Mouse (Mus musculus): ENCODE measurements around the gene Bcl7b. TPM values are rescaled to one million over a fixed set of nuclear protein-coding genes. Genes with fewer than 3 reads are reported as not detected.

Gene Bcl7b
- total RNA-seq, 1 experiment, result 17.5 TPM

DNA sequence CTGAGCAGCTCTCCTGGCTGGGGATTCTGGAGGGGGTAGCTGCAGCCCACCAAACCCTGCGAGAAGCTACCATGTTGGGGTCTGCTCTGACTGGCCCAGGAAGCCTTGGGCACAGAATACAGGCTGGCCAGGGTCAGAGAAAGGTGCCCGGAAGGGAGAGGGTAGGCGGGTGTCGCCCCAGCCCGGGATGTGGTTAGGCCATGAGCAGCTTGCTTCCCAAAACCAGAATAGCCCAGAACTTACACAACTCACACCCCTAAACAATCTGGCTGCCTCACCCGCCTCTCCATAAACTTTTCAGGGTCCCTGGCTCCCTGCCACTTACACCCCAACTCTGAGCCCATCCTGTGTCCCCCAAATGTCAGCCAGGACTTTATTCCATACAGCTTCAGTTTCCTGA, 40.4 kb upstream of the Bcl7b start:
- H3K27ac ChIP-seq (ENCODE audit: insufficient read depth, low read depth, low read length, poor library complexity, severe bottlenecking), result no peak overlapping the region
- H3K4me3 ChIP-seq (ENCODE audit: insufficient read depth in 1 of 2, low read depth in 1 of 2, low read length in 2 of 2, poor library complexity in 1 of 2, severe bottlenecking in 1 of 2), result no peak overlapping the region
- H3K36me3 ChIP-seq (ENCODE audit: control insufficient read depth, insufficient read depth, low read length, poor library complexity, severe bottlenecking), result no peaks in the 10 kb centered on the region
- H3K9me3 ChIP-seq (ENCODE audit: control insufficient read depth, insufficient read depth, low read depth, low read length), result no peaks in the 10 kb centered on the region
- H3K9ac ChIP-seq (ENCODE audit: insufficient read depth, low read depth, low read length, poor library complexity, severe bottlenecking), result no peak overlapping the region
- TF ChIP-seq ZNF384 (IDR thresholded peaks at IDR 0.05; ENCODE audit: low read depth, low read length), result no peak
- no peak for TF ChIP-seq MAFK (IDR thresholded peaks at IDR 0.05; ENCODE audit: insufficient read depth, low read depth, low read length)
- no peak for TF ChIP-seq ZC3H11A (IDR thresholded peaks at IDR 0.05; ENCODE audit: borderline replicate concordance, low read depth, low read length)
- TF ChIP-seq HCFC1 (IDR thresholded peaks at IDR 0.05; ENCODE audit: borderline replicate concordance, insufficient read depth, low read length), result no peak
- no peak for TF ChIP-seq CHD2 (IDR thresholded peaks at IDR 0.05; ENCODE audit: low read depth, low read length)
- DNase-seq (ENCODE audit: low read depth, low spot score), result no peak
- no peaks in the 10 kb centered on the region for H3K4me1 ChIP-seq (ENCODE audit: control insufficient read depth in 2 of 2, insufficient read depth in 2 of 2, low read length in 2 of 2, poor library complexity in 1 of 2)
- in situ Hi-C loops (cut with MboI; ENCODE audit: low sequenced_read_pairs in 2 of 2, unreplicated experiment in 2 of 2), result no loop called here

DNA sequence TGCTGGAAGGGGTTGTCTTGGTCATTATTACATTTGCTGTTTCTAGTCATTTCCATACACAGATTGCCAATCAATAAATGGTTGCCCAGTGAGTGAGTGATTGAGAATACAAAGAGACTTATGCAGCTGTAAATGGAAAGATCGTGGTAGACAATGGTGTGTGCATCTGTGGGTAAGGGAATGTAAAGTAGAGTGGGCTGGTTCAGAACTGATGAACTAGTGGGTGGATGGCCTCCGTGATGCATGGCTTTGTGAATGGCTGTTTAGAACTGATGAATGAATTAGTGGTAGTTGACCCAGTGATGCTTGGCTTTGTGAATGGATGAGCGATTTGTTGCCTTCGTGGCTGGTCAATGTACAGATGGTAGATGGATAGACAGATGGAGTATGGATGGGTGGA, 38.3 kb upstream of the Bcl7b start:
- Histone ChIP-seq H3K4me1 (ENCODE audit: control insufficient read depth in 2 of 2, insufficient read depth in 2 of 2, low read length in 2 of 2, poor library complexity in 1 of 2) (peaks cover 2 to 10% of the 10 kb centered on the region in 2 experiments; a peak in 2 of 4 replicates), H3K36me3 (ENCODE audit: control insufficient read depth, insufficient read depth, low read length, poor library complexity, severe bottlenecking) (no peaks in the 10 kb centered on the region), H3K9me3 (ENCODE audit: control insufficient read depth, insufficient read depth, low read depth, low read length) (no peaks in the 10 kb centered on the region), H3K27ac (ENCODE audit: insufficient read depth, low read depth, low read length, poor library complexity, severe bottlenecking) (no peak overlapping the region), H3K4me3 (ENCODE audit: insufficient read depth in 1 of 2, low read depth in 1 of 2, low read length in 2 of 2, poor library complexity in 1 of 2, severe bottlenecking in 1 of 2) (no peak overlapping the region), H3K9ac (ENCODE audit: insufficient read depth, low read depth, low read length, poor library complexity, severe bottlenecking) (no peak overlapping the region)
- TF ChIP-seq ZNF384 (IDR thresholded peaks at IDR 0.05; ENCODE audit: low read depth, low read length) (no peak), MAFK (IDR thresholded peaks at IDR 0.05; ENCODE audit: insufficient read depth, low read depth, low read length) (no peak), HCFC1 (IDR thresholded peaks at IDR 0.05; ENCODE audit: borderline replicate concordance, insufficient read depth, low read length) (no peak), ZC3H11A (IDR thresholded peaks at IDR 0.05; ENCODE audit: borderline replicate concordance, low read depth, low read length) (no peak), CHD2 (IDR thresholded peaks at IDR 0.05; ENCODE audit: low read depth, low read length) (no peak)
- in situ Hi-C loops (cut with MboI; ENCODE audit: low sequenced_read_pairs in 2 of 2, unreplicated experiment in 2 of 2), result no loop called here
- DNase-seq (ENCODE audit: low read depth, low spot score), result no peak

DNA sequence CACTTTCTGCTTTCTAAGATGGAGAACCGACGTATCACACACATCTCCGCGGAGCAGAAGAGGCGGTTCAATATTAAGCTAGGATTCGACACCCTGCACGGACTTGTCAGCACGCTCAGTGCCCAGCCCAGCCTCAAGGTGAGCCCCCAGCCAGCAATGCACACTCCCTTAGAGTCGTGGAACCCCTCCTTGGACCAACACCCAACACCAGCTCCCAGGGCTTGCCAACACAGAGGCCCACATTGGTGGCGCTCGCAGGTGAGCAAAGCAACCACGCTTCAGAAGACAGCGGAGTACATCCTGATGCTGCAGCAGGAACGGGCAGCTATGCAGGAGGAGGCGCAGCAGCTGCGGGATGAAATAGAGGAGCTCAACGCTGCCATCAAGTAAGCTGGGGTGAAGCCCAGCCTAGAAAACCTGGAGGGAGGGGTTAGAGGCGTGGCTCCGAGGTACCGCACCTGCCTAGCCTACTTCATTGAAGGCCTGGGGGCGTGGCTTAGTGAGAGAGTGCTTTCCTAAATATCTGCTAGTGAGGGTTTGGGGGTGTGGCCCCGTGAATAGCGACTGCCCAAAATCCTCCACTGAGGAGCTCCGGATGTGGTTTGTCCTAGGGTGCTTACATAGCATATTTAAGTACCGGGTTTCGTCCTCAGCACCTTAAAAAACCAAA, 34.2 kb upstream of the Bcl7b start:
- Histone ChIP-seq H3K4me3 (ENCODE audit: insufficient read depth in 1 of 2, low read depth in 1 of 2, low read length in 2 of 2, poor library complexity in 1 of 2, severe bottlenecking in 1 of 2) (peak overlapping the region; percentile 44 to 57), H3K27ac (ENCODE audit: insufficient read depth, low read depth, low read length, poor library complexity, severe bottlenecking) (no peak overlapping the region), H3K9ac (ENCODE audit: insufficient read depth, low read depth, low read length, poor library complexity, severe bottlenecking) (no peak overlapping the region), H3K4me1 (ENCODE audit: control insufficient read depth in 2 of 2, insufficient read depth in 2 of 2, low read length in 2 of 2, poor library complexity in 1 of 2) (peaks cover 2 to 14% of the 10 kb centered on the region in 2 experiments; a peak in 2 of 4 replicates), H3K9me3 (ENCODE audit: control insufficient read depth, insufficient read depth, low read depth, low read length) (no peaks in the 10 kb centered on the region), H3K36me3 (ENCODE audit: control insufficient read depth, insufficient read depth, low read length, poor library complexity, severe bottlenecking) (no peaks in the 10 kb centered on the region)
- DNase-seq (ENCODE audit: low read depth, low spot score), result peak; percentile 87
- no peak for TF ChIP-seq ZC3H11A (IDR thresholded peaks at IDR 0.05; ENCODE audit: borderline replicate concordance, low read depth, low read length)
- TF ChIP-seq CHD2 (IDR thresholded peaks at IDR 0.05; ENCODE audit: low read depth, low read length), result no peak
- TF ChIP-seq MAFK (IDR thresholded peaks at IDR 0.05; ENCODE audit: insufficient read depth, low read depth, low read length), result no peak
- no peak for TF ChIP-seq ZNF384 (IDR thresholded peaks at IDR 0.05; ENCODE audit: low read depth, low read length)
- TF ChIP-seq HCFC1 (IDR thresholded peaks at IDR 0.05; ENCODE audit: borderline replicate concordance, insufficient read depth, low read length), result no peak
- in situ Hi-C loops (cut with MboI; ENCODE audit: low sequenced_read_pairs in 2 of 2, unreplicated experiment in 2 of 2), result no loop called here

DNA sequence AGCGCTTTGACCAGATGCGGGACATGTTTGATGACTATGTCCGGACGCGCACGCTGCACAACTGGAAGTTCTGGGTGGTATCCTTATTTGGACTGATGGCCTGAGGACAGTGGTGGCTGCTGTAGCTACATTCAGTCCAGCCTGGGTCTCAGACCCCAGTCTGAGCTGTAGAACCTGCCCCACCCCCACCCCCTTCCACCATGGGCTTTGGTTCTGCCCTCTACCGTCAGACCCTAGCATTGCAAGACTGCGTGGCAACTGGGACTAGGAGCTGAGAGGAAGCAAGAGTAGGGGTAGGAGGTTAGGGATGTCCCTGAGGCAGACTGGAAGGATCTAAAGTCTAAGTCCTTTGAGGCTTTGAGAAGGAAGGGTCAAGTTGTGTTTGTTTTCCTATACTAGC, 33.5 kb upstream of the Bcl7b start:
- peak overlapping the region; percentile 44 to 57 for H3K4me3 ChIP-seq (ENCODE audit: insufficient read depth in 1 of 2, low read depth in 1 of 2, low read length in 2 of 2, poor library complexity in 1 of 2, severe bottlenecking in 1 of 2)
- TF ChIP-seq ZC3H11A (IDR thresholded peaks at IDR 0.05; ENCODE audit: borderline replicate concordance, low read depth, low read length), result no peak
- TF ChIP-seq CHD2 (IDR thresholded peaks at IDR 0.05; ENCODE audit: low read depth, low read length), result peak; percentile 50; the same call in 1 of the 2 replicates
- no peak for TF ChIP-seq ZNF384 (IDR thresholded peaks at IDR 0.05; ENCODE audit: low read depth, low read length)
- no peak for TF ChIP-seq HCFC1 (IDR thresholded peaks at IDR 0.05; ENCODE audit: borderline replicate concordance, insufficient read depth, low read length)
- TF ChIP-seq MAFK (IDR thresholded peaks at IDR 0.05; ENCODE audit: insufficient read depth, low read depth, low read length), result no peak
- H3K36me3 ChIP-seq (ENCODE audit: control insufficient read depth, insufficient read depth, low read length, poor library complexity, severe bottlenecking), result no peaks in the 10 kb centered on the region
- H3K4me1 ChIP-seq (ENCODE audit: control insufficient read depth in 2 of 2, insufficient read depth in 2 of 2, low read length in 2 of 2, poor library complexity in 1 of 2), result peaks cover 2 to 14% of the 10 kb centered on the region in 2 experiments; a peak in 2 of 4 replicates
- no peak overlapping the region for H3K27ac ChIP-seq (ENCODE audit: insufficient read depth, low read depth, low read length, poor library complexity, severe bottlenecking)
- no peaks in the 10 kb centered on the region for H3K9me3 ChIP-seq (ENCODE audit: control insufficient read depth, insufficient read depth, low read depth, low read length)
- no peak overlapping the region for H3K9ac ChIP-seq (ENCODE audit: insufficient read depth, low read depth, low read length, poor library complexity, severe bottlenecking)
- peak; percentile 81 for DNase-seq (ENCODE audit: low read depth, low spot score)
- in situ Hi-C loops (cut with MboI; ENCODE audit: low sequenced_read_pairs in 2 of 2, unreplicated experiment in 2 of 2), result no loop called here

Data from ES-E14 (cell line).